Mouse (Mus musculus) monocyte, adult 2 months (primary cell): ENCODE measurements at regions not wholly inside any gene's neighbourhood (a gene's known extent, or its start where the extent isn't known, plus 50 kb on each side); places are given as distances from the start of the nearest gene placed in this dataset.

ENCODE experiments used
- DNase-seq, 2 experiments: peaks; one replicate each; pipeline ENCODE4 v3.0.0; 2022; ENCODE audit warnings: low spot score in 2 of 2, low read depth in 1 of 2

GRCm38 (mm10) chr8:9050740-9051475 lies 360.6 kb upstream of the Arglu1 start:
- DNase-seq = no peak

GRCm38 (mm10) chr8:9048116-9048515 lies 357.8 kb upstream of the Arglu1 start:
- no peak for DNase-seq

GRCm38 (mm10) chr8:9042835-9043792 lies 352.8 kb upstream of the Arglu1 start:
- no peak for DNase-seq

GRCm38 (mm10) chr8:9029156-9029555 lies 338.8 kb upstream of the Arglu1 start:
- no peak for DNase-seq

- no peak for DNase-seq
These were observed 337.4 kb upstream of the Arglu1 start for GRCm38 (mm10) chr8:9027672-9028071.

GRCm38 (mm10) chr8:9025872-9026271 lies 335.6 kb upstream of the Arglu1 start:
- no peak for DNase-seq

- DNase-seq = no peak
These were observed 335.1 kb upstream of the Arglu1 start for GRCm38 (mm10) chr8:9025378-9025777.

GRCm38 (mm10) chr8:9020744-9021143 lies 330.4 kb upstream of the Arglu1 start:
- no peak for DNase-seq

- no peak for DNase-seq
These were observed 329.9 kb upstream of the Arglu1 start for GRCm38 (mm10) chr8:9020180-9020579.

GRCm38 (mm10) chr8:9011785-9012510 lies 321.6 kb upstream of the Arglu1 start:
- no peak for DNase-seq

- no peak for DNase-seq
These were observed 317.9 kb upstream of the Arglu1 start for GRCm38 (mm10) chr8:9008006-9008780.

GRCm38 (mm10) chr8:8999914-9000313 lies 309.6 kb upstream of the Arglu1 start:
- no peak for DNase-seq

- DNase-seq = no peak
These were observed 307.3 kb upstream of the Arglu1 start for GRCm38 (mm10) chr8:8997621-8998020.

- no peak for DNase-seq
These were observed 304.4 kb upstream of the Arglu1 start for GRCm38 (mm10) chr8:8994596-8995189.

GRCm38 (mm10) chr8:8994008-8994407 lies 303.7 kb upstream of the Arglu1 start:
- no peak for DNase-seq

- DNase-seq = peak in 1 of 2 experiments; percentile 24
These were observed 302.2 kb upstream of the Arglu1 start for GRCm38 (mm10) chr8:8992461-8993032.

GRCm38 (mm10) chr8:8991026-8991425 lies 300.7 kb upstream of the Arglu1 start:
- DNase-seq = no peak

GRCm38 (mm10) chr8:8986068-8986467 lies 295.7 kb upstream of the Arglu1 start:
- no peak for DNase-seq

- no peak for DNase-seq
These were observed 295.1 kb upstream of the Arglu1 start for GRCm38 (mm10) chr8:8985395-8985794.

GRCm38 (mm10) chr8:8984829-8985251 lies 294.5 kb upstream of the Arglu1 start:
- no peak for DNase-seq
